Mouse (Mus musculus): ENCODE measurements at regions not wholly inside any gene's neighbourhood (a gene's known extent, or its start where the extent isn't known, plus 50 kb on each side); places are given as distances from the start of the nearest gene placed in this dataset.

GRCm38 (mm10) chrX:11574354-11574753 lies 246.7 kb downstream of the H2al1j start:
- peak; percentile 16 to 20 for DNase-seq

DNA sequence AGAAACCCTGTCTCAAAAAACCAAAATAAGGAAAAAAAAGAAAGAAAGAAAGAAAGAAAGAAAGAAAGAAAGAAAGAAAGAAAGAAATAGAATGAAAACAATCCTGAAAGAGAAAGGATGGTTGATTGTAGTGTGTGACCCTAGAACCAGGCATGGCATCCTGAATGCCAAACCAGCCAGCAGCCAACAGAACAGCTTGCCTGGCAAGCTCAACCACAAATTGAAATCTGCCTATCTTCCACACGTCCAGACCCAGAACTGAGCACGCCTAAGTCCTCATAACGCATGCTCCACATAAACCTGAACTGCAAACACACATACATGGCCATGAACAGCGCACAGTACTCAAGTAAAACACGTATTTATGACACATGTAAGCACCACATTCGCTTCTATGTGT lies 247.9 kb downstream of the H2al1j start:
- no peak for DNase-seq

DNA sequence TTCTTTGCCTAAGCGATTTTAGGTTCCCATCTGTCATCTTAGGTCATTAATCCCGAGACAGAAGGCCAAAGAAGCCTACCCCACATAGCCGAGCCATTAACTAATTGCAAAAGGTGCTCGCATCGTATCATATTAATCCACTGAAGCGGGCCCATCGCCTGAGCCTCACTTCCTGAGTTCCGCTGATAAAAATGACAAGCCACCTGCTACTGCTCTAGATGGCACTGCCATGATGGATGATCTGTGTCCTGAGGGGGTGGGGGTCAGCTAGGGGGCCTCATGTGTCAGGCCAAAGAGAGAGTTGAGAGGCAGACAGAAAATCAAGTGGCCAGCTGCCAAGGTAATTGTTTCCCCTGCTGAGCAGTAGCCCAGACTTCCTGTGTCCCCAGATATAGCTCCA lies 248.7 kb downstream of the H2al1j start:
- DNase-seq, result no peak

DNA sequence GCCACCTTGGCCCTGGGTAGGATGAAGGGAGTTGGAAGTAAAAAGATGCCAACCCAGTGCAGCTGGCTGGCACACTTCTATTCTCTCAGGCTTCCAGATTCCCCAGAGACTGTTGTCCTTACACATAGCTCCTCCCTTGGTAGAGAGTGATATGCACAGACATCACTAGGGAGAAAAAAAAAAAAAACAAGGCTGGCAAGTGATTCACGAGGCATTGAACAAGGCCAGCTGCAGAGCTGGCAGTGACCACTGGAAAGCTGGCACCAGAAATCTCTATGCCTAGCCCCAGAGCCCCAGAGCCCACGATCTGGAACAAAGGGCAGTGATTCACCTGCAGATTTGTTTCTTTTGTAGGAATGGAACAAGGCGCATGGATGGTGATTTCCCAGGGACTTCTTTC lies 249.7 kb downstream of the H2al1j start:
- DNase-seq, result no peak

GRCm38 (mm10) chrX:11585353-11585752 lies 257.7 kb downstream of the H2al1j start:
- DNase-seq, result peak in 1 of 2 experiments; percentile 3

DNA sequence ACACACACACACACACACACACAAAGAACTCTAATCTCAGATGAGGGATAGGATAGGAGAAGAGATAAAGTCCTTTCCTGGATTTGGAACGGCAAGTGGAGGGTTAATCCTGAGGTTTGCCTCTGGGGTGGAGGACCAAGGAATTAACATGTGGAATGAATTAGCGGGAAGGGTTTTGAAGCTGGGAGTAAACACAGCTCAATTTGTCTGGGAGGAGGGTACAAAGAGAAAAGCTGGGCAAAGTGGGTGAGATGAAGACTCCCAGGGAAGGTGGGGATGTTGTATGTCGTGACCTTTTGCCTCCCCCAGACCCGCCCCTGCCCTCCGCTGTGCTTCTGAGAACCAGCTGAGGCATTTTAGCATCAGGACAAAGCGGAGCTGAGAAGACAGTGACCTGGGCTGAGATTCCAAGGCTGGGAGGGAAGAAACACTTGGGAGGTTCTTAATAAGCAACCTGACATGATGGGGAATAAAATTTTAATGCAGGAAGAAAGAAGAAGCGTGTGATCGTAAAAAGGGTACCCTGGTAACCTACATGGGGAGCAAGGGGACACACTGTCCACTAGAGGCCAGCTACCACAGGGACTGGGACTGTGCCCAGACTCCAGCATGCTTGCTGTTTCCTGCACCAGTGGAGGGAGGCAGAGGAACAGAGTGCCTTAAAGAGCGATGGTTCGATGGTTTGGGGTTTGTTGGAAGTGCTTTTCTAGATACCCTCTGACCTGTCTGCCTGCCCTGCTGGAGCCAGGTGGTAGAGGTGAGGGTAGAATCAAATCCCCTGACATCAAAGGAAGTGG lies 264.0 kb downstream of the H2al1j start:
- DNase-seq, result peak in 1 of 2 experiments; percentile 17

- peak in 1 of 2 experiments; percentile 46 for DNase-seq
Observed at GRCm38 (mm10) chrX:11594542-11594941, 266.9 kb downstream of the H2al1j start.

- no peak for DNase-seq
Observed at GRCm38 (mm10) chrX:11597548-11597947, 269.9 kb downstream of the H2al1j start.

- DNase-seq, result peak; percentile 38 to 76
Observed at GRCm38 (mm10) chrX:11614237-11614636, 286.6 kb downstream of the H2al1j start.

GRCm38 (mm10) chrX:11621045-11621763 lies 293.6 kb downstream of the H2al1j start:
- DNase-seq, result peak; percentile 54 to 56

DNA sequence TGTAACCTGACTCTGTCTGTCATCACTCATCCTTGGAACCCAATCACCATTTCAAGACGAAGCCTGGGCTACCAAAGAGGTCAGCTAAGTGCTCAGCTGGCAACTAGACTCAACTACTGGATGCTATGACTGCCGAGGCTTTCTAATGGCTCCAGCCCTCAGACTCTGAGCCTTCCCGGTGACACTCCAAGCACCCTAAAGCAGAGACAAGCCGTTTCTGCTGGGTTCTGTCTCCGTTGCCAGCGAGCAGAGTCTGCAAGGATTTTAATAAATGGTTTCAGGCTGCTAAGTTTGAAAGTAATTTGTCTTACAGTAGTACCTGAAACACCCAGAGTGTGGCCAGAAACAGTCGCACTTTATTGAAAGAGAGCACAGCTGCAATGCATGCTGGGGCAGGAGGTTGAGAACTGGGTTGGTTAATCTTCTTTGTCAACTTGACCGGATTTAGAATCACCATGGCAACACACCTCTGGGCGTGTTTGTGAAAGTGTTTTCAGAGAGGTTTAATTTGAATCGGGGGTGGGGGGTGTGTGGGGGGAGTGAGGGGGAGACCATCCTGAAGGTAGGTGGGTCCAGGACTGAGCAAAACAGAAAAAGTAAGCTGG lies 298.8 kb downstream of the H2al1j start:
- no peak for DNase-seq

DNA sequence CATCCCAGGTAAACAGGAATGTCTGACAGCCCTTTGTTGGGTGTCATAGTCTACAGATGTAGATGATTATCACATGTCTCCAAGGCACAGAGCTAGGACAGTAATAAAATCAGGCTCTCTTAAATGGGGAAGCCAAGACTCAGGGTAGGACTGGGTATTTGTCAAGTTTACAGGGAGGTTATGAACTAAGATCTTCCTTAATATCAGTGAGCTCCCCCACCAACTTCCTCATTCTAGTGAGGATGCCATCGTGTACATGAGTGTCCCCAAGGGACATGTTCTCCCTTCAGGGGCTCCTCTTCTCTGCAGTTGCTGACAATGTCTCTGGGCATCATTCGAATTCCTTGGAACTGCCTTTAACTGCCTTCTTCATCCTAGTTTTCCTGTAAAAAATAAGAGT lies 301.7 kb downstream of the H2al1j start:
- no peak for DNase-seq

DNA sequence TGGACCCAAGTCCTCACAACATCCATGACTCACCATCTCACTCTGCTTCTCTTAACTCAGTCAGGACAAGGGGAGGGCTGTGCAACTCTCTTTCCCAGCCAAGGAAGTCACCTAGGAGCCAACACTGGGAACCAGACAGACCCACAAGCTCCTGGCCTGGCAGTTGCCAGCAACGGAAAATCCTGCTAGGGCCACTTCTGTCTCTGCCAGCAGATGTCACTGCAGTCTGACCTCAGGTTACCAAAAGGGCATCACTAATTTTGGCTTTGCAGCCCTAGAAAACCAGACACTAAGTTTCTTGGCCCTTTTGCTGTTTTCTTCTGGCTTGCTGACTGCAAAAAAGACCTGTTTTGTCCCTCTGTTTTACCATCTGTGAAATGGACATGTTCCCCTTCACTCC lies 302.3 kb downstream of the H2al1j start:
- DNase-seq, result peak; percentile 29 to 58

DNA sequence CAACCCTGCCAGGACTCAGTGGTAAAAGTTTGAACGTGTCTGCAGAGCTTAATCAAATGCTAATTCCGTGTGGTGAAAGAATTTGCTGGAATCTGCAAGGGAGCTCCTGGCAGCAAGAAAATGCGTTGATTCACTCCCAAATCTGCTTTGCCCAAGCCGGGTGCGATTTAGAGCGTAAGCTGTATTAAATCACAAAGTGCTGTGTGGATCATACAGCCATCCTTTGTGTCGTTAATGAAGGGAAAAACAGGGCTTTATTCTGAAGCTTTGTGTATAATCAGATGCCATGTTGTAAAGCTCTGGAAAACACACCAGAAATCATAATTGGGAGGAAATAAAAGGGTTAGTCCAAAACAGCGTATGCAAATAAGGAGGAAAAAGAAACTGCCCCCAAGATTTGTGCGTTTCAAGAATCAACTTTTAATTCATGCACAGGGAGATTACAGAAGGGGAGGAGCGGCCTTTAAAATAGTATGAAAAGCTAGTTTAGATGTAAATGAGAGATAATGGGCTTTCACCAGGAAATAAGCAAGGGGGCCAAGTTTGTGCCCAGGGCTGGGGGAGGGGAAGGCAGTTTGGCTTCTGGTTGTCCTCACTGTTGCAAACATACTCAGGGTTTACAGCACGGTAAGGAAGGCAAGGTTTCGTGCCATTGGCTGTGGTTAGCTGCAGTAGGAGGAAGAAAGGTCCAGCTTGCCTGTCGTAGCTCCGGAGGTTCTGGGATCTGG lies 303.7 kb downstream of the H2al1j start:
- peak; percentile 7 for DNase-seq

- no peak for DNase-seq
Observed at GRCm38 (mm10) chrX:11632011-11632410, 304.4 kb downstream of the H2al1j start.

GRCm38 (mm10) chrX:11633823-11634222 lies 306.2 kb downstream of the H2al1j start:
- DNase-seq, result peak; percentile 17 to 66

GRCm38 (mm10) chrX:11644484-11644883 lies 316.9 kb downstream of the H2al1j start:
- DNase-seq, result peak; percentile 12 to 29

GRCm38 (mm10) chrX:11646681-11647526 lies 319.3 kb downstream of the H2al1j start:
- DNase-seq, result no peak

- DNase-seq, result no peak
Observed at GRCm38 (mm10) chrX:11647527-11647836, 319.9 kb downstream of the H2al1j start.

- no peak for DNase-seq
Observed at GRCm38 (mm10) chrX:11653336-11653735, 325.7 kb downstream of the H2al1j start.

DNA sequence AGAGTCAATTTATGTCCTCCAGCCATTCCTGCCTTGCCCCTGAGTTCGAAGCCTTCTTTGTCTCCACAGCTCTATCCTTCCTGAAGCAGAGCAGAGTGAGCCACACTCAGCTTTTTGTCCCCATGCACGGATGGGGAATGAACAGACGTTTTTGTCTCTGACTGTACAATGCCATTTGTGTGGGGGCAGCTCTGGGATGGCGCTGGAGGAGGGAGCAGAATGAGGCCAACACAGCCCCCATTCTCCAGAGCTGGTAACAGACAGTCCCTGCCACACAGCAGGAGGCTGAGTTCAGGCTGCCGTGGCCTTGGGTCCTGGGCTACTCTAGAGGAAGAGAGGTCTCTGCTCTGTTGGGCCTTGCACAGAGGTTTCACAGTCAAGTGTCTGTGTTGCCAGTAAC lies 327.4 kb downstream of the H2al1j start:
- DNase-seq, result no peak

GRCm38 (mm10) chrX:11655466-11655865 lies 327.8 kb downstream of the H2al1j start:
- no peak for DNase-seq
